Mouse (Mus musculus) B cell, adult 67 days (primary cell): Measurements from ENCODE around the gene Bclaf1. TPM values are rescaled to one million over a fixed set of nuclear protein-coding genes. Genes with fewer than 3 reads are reported as not detected.

Experiments
- total RNA-seq, 2 experiments: library from RNA; stranded (reverse); gene quantifications; 4 replicates each; pipeline ENCODE4 v1.2.4; 2023

Bclaf1 gene
- 100 to 1,000 TPM; 244 to 254 TPM for total RNA-seq

DNA sequence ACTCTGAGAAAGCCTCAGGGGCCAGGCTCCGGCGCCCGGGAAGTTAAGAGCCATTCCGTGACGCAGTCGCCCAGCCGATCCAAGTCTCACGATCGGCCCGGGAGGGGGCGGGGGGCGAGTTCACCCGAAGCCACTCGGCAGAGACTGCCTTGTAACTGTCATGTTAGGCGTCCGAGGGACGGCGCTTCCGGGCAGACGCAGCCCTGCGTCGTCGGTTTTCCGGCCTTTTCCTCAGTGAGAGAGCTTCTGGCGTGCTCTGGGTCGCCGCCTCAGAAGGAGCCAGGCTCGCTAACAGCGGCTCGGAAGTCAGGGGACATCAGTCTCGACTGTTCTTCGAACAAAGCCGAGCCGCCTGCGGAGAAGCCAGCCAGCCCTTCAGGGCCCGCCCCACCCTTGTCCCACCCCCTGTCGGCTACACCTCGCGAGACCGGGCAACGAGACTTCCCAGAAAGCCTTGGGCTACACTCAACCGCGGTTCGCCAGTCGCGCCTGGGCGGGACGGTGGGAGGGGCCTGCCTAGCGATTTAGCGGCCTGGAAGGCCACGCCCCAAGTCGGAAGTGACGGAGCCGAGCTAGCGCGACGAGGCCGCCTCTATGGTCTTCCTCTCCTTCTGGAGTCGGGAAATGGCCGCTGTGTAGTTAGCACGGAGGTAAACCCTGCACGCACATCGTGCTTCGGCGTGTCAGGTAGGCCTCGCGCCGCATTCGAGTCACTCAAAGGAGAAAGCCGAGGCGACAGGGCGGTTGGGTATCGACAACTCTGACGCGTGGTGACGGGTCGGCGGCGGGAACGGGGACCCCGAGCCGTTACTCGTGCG, at the start of gene Bclaf1:
Gene Bclaf1, plus strand, starts transcription at position 552 of the 818 bp plus-strand sequence.

GRCm38 (mm10) chr10:20347285-20348214, 35.3 kb downstream of the Bclaf1 start, which contains the start of gene Mtfr2:
TSS of gene Mtfr2 (plus strand) at chr10:20347770.

Other genes with a start within 250 kb of the Bclaf1 start
- gene Map7, start 164.0 kb upstream of the Bclaf1 start, total RNA-seq, result 10 to 100 TPM; 10.2 to 10.4 TPM
- gene Mtfr2, start 35.3 kb downstream of the Bclaf1 start, total RNA-seq, result 1 to 10 TPM; 1.2 to 1.6 TPM